Mouse (Mus musculus) Patski (cell line): ENCODE results near the gene Bricd5. TPM values are rescaled to one million over a fixed set of nuclear protein-coding genes. Genes with fewer than 3 reads are reported as not detected.

Source experiments
- ATAC-seq: fragments of 100-300 bp; one replicate; pipeline ENCODE4 v1.8.0; 2021
- CTCF ChIA-PET: fragments of 350-600 bp; sonication (Branson Sonifier 250); formaldehyde crosslinking; loops from one replicate; lab custom pipeline; 2022; ENCODE audit warnings: inconsistent platforms; lab: Charles Lee
- POLR2A ChIA-PET: fragments of 350-600 bp; sonication (Branson Sonifier 250); formaldehyde crosslinking; loops from one replicate; lab custom pipeline; 2022; ENCODE audit warnings: antibody characterized with exemption, inconsistent platforms; lab: Charles Lee
- DNase-seq: peaks from one replicate; pipeline ENCODE4 v3.0.0-alpha.2; 2011; ENCODE audit warnings: low read depth, low spot score
- H3K27me3 ChIP-seq: fragments of 371-371 bp; one replicate; pipeline ENCODE4 v1.5.1; 2021
- CTCF ChIP-seq: fragments of 100-300 bp; IDR thresholded peaks from one replicate; pipeline ENCODE4 v1.5.1; 2021
- in situ Hi-C: fragments of 300-500 bp; cut with MboI; formaldehyde crosslinking; loops from 3 replicates; pipeline ENCODE4 v1.11.1; 2018; ENCODE audit warnings: low pct_unique_long_range_greater_than_20kb, mixed read lengths
- polyA plus RNA-seq: library from polyadenylated mRNA; unstranded; gene quantifications from one replicate; pipeline ENCODE4 v1.2.3, GENCODE M21; 2021

Bricd5 gene
- polyA plus RNA-seq, 1 experiment from 2014 or later = 0.06 TPM

DNA sequence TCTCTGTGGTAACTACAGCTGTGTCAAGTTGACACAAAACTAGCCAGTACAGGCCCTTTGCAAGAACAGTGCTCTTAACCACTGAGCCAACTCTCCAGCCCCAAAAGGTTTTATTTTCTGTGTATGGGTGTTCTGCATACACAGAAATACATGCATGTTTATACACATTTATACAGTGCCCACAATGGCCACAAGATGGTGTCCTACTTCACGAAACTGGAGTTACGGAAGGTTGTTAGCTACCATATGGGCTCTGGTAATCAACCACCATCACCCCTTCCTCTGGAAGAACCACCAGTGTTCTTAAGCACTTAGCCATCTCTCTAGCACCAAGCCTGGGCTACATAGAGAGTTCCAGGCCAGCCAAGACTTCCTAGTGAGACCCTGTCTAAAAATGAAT lies 12.1 kb upstream of the Bricd5 start:
- in situ Hi-C loops = loop anchor here (10.0 kb wide), 1 partner anchor 193 kb away; the partner anchor contains the start of genes Npw and Slc9a3r2
- H3K27me3 ChIP-seq = no peaks in the 10 kb centered on the region
- TF ChIP-seq CTCF = no peak
- ChIA-PET POLR2A (no interaction called here), CTCF (interaction anchor here (0.6 to 1.3 kb wide), 4 partner anchors 18 to 1328 kb away, joined by 3 to 7 read pairs (median 3); no protein-coding TSS in a partner anchor)
- DNase-seq (no peak), ATAC-seq (no peak)

DNA sequence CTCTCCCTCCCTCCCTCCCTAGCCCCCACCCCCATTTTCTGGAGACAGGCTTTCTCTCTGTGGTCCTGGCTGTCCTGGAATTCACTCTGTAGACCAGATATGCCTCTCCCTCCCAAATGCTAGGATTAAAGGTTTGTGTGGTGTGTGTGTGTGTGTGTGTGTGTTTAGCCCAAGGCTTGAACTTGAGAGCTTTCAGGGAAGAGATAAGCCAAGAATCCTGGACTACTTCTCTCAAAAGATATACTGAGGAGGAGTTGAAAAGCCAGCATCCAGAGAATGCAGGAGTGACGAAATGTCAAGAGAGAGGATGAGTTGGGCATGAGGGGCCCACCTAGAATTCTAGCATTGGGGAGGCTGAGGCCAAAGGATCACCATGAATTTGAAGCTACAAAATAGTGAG lies 10.8 kb upstream of the Bricd5 start:
- no peak for ATAC-seq
- CTCF ChIA-PET = interaction anchor here (1.4 to 1.7 kb wide), 3 partner anchors 13 to 76 kb away, joined by 3 to 7 read pairs (median 7); partner anchors contain the start of gene Mlst8

GRCm38 (mm10) chr17:24463374-24464133 lies 10.1 kb upstream of the Bricd5 start:
- TF ChIP-seq CTCF = no peak
- ChIA-PET POLR2A (interaction anchor here (0.6 kb wide), 1 partner anchor 69 kb away, joined by 3 read pairs; no protein-coding TSS in a partner anchor), CTCF (interaction anchor here (0.7 to 1.7 kb wide), 4 partner anchors 13 to 75 kb away, joined by 3 to 7 read pairs (median 5); partner anchors contain the start of gene Mlst8)
- no peak for DNase-seq
- no peaks in the 10 kb centered on the region for H3K27me3 ChIP-seq
- in situ Hi-C loops = loop anchor here (10.0 kb wide), 1 partner anchor 191 kb away; the partner anchor contains the start of genes Npw and Slc9a3r2
- no peak for ATAC-seq

More for the DNA sequence above, 10.8 kb upstream of the Bricd5 start:
- TF ChIP-seq CTCF = no peak
- no peak for DNase-seq
- in situ Hi-C loops = loop anchor here (10.0 kb wide), 1 partner anchor 192 kb away; the partner anchor contains the start of genes Npw and Slc9a3r2
- POLR2A ChIA-PET = interaction anchor here (0.6 kb wide), 1 partner anchor 70 kb away, joined by 3 read pairs; no protein-coding TSS in a partner anchor
- H3K27me3 ChIP-seq = no peaks in the 10 kb centered on the region

DNA sequence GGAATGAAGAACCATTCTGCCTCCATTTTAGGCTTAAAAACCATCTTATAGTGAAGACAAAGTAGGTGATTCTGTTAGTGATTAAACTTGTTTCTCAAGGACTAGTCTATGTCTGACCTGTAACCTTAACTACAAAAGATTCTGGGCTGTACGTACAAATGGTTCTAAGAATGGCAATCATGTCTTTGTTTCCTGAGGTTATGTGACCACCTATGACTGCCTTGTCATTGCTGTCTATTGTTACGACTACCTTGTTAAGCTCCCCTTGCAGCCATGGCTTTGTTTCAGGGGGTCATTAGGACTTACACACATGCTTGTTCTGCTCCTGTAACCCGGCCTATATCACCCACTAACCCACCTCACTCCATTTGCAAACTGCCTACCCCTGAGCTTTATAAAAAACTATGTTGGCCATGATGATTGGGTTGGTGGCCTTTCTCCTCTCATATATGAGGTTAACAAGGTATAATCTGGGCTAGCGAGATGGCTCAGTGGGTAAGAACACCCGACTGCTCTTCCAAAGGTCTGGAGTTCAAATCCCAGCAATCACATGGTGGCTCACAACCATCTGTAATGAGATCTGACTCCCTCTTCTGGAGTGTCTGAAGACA lies 4.9 kb upstream of the Bricd5 start:
- POLR2A ChIA-PET = no interaction called here

DNA sequence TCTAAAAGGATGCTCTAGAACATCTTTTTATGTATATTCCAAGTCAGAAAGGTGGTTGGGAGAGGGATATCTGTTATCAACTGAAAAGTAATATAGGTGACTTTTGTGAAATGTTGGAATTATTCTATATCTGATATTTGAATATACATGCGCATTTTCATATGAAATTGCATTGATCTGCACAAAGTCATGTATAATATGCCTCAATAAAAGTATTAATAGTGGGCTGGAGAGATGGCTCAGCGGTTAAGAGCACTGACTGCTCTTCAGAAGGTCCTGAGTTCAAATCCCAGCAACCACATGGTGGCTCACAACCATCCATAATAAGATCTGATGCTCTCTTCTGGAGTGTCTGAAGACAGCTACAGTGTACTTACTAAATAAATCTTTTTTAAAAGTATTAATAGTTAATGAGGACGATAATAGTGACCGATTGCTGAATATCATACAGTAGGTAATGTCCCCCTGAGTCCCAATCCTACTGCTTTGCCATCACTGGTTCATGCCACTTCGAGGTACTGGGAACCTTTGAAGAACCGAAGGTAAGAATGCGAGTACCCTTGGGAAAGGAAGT lies 4.3 kb upstream of the Bricd5 start:
- ChIA-PET POLR2A (no interaction called here), CTCF (interaction anchor here (1.0 kb wide), 1 partner anchor 9 kb away, joined by 3 read pairs; no protein-coding TSS in a partner anchor)
- DNase-seq (no peak), ATAC-seq (no peak)
- H3K27me3 ChIP-seq = no peaks in the 10 kb centered on the region
- in situ Hi-C loops = loop anchor here (10.0 kb wide), 1 partner anchor 185 kb away; the partner anchor contains the start of genes Npw and Slc9a3r2
- TF ChIP-seq CTCF = no peak

More for the DNA sequence above, 4.9 kb upstream of the Bricd5 start:
- DNase-seq (no peak), ATAC-seq (no peak)
- CTCF ChIA-PET = no interaction called here
- in situ Hi-C loops = loop anchor here (10.0 kb wide), 1 partner anchor 186 kb away; the partner anchor contains the start of genes Npw and Slc9a3r2
- H3K27me3 ChIP-seq = no peaks in the 10 kb centered on the region
- TF ChIP-seq CTCF = no peak

GRCm38 (mm10) chr17:24469910-24470602 lies 3.6 kb upstream of the Bricd5 start, which contains the start of the genes E4f1 and Pgp:
Gene E4f1, minus strand, starts transcription at chr17:24470313.
Gene Pgp, plus strand, starts transcription at chr17:24470392.
- peak; percentile 83 for DNase-seq
- ChIA-PET CTCF (interaction anchor here (1.0 kb wide), 1 partner anchor 8 kb away, joined by 3 read pairs; no protein-coding TSS in a partner anchor), POLR2A (interaction anchor here (2.4 kb wide), 1 partner anchor 16 kb away, joined by 12 read pairs; no protein-coding TSS in a partner anchor)
- H3K27me3 ChIP-seq = no peaks in the 10 kb centered on the region
- in situ Hi-C loops = loop anchor here (10.0 kb wide), 1 partner anchor 185 kb away; the partner anchor contains the start of genes Npw and Slc9a3r2
- peak; percentile 91 for ATAC-seq
- TF ChIP-seq CTCF = no peak

GRCm38 (mm10) chr17:24470701-24471527 lies 2.8 kb upstream of the Bricd5 start:
- TF ChIP-seq CTCF = no peak
- no peak for ATAC-seq
- DNase-seq = no peak
- no peaks in the 10 kb centered on the region for H3K27me3 ChIP-seq
- in situ Hi-C loops = no loop called here
- CTCF ChIA-PET = interaction anchor here (0.7 to 1.1 kb wide), 2 partner anchors 8 to 11 kb away, joined by 3 read pairs; partner anchors contain the start of gene Mlst8
- POLR2A ChIA-PET = interaction anchor here (2.4 kb wide), 1 partner anchor 17 kb away, joined by 12 read pairs; no protein-coding TSS in a partner anchor

DNA sequence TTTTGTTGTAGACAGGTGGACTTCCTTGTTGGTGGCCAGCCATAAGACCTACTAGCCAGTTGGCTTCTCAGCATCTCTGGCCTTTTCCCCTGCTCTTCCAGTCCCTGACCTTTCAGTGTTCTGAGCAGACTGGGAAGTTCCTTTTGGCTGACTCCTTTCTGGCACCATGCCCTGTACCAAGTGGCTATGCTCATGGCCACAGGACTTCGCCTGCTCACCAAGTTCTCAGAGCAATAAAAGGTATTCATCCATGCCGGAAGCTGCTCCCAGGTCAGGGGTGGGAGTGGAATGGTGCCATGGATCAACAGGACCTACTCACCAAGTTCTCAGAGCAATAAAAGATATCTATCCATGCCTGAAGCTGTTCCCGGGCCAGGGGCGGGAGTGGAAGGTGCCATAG lies 1.2 kb upstream of the Bricd5 start:
- no peaks in the 10 kb centered on the region for H3K27me3 ChIP-seq
- no peak for TF ChIP-seq CTCF
- ChIA-PET CTCF (interaction anchor here (1.2 to 1.7 kb wide), 3 partner anchors 12 to 197 kb away, joined by 3 to 4 read pairs (median 3); partner anchors contain the start of gene Zfp598), POLR2A (interaction anchor here (0.8 to 2.4 kb wide), 2 partner anchors 18 to 197 kb away, joined by 3 to 12 read pairs; partner anchors contain the start of gene Zfp598)
- peak; percentile 88 for DNase-seq
- in situ Hi-C loops = no loop called here
- peak; percentile 17 for ATAC-seq
